Mouse (Mus musculus): Measurements from ENCODE around the gene Mrfap1. TPM values are rescaled to one million over a fixed set of nuclear protein-coding genes. Genes with fewer than 3 reads are reported as not detected.
"Not testable (repeated sequence)": the region's sequence is repeated elsewhere in the genome, so short reads cannot be mapped to it uniquely, and the experiment has no call there.

Mrfap1 gene
- total RNA-seq (2021): 100 to 1,000 TPM; 272 to 283 TPM

GRCm38 (mm10) chr5:36796296-36797014 lies at the start of gene Mrfap1:
Gene Mrfap1, minus strand, starts transcription at chr5:36796772.
- DNase-seq: peak; percentile 93 to 96
- intact Hi-C loops (cut with DNase I): not testable (repeated sequence)

- intact Hi-C loops (cut with DNase I): no loop called here
- no peak for DNase-seq
Measured at GRCm38 (mm10) chr5:36844490-36844889, 47.9 kb upstream of the Mrfap1 start.

GRCm38 (mm10) chr5:36841701-36842100 lies 45.1 kb upstream of the Mrfap1 start:
- no peak for DNase-seq
- intact Hi-C loops (cut with DNase I): no loop called here

- intact Hi-C loops (cut with DNase I): no loop called here
Measured at GRCm38 (mm10) chr5:36840092-36840491, 43.5 kb upstream of the Mrfap1 start.

GRCm38 (mm10) chr5:36839602-36840001 lies 43.0 kb upstream of the Mrfap1 start:
- intact Hi-C loops (cut with DNase I): loop anchor here (5.0 kb wide), 2 partner anchors 98 to 163 kb away; no protein-coding TSS in a partner anchor

More at GRCm38 (mm10) chr5:36840092-36840491, 43.5 kb upstream of the Mrfap1 start:
- no peak for DNase-seq

GRCm38 (mm10) chr5:36839032-36839431 lies 42.5 kb upstream of the Mrfap1 start:
- DNase-seq: no peak
- intact Hi-C loops (cut with DNase I): loop anchor here (5.0 kb wide), 2 partner anchors 98 to 163 kb away; no protein-coding TSS in a partner anchor

More at GRCm38 (mm10) chr5:36839602-36840001, 43.0 kb upstream of the Mrfap1 start:
- DNase-seq: no peak

GRCm38 (mm10) chr5:36835933-36836332 lies 39.4 kb upstream of the Mrfap1 start:
- peak; percentile 60 to 78 for DNase-seq
- intact Hi-C loops (cut with DNase I): loop anchor here (1.0 to 5.0 kb wide), 3 partner anchors 82 to 166 kb away; no protein-coding TSS in a partner anchor

- intact Hi-C loops (cut with DNase I): no loop called here
- DNase-seq: no peak
Measured at GRCm38 (mm10) chr5:36831272-36831671, 34.7 kb upstream of the Mrfap1 start.

GRCm38 (mm10) chr5:36829913-36830879 lies 33.6 kb upstream of the Mrfap1 start, which contains the start of gene Man2b2:
Gene Man2b2, minus strand, starts transcription at chr5:36830653.
- intact Hi-C loops (cut with DNase I): no loop called here
- DNase-seq: peak; percentile 92 to 96

GRCm38 (mm10) chr5:36829098-36829497 lies 32.5 kb upstream of the Mrfap1 start:
- DNase-seq: no peak
- intact Hi-C loops (cut with DNase I): no loop called here

- intact Hi-C loops (cut with DNase I): no loop called here
- DNase-seq: no peak
Measured at GRCm38 (mm10) chr5:36822907-36823306, 26.3 kb upstream of the Mrfap1 start.

- peak; percentile 39 to 60 for DNase-seq
- intact Hi-C loops (cut with DNase I): no loop called here
Measured at GRCm38 (mm10) chr5:36820142-36820541, 23.6 kb upstream of the Mrfap1 start.

- intact Hi-C loops (cut with DNase I): no loop called here
- DNase-seq: no peak
Measured at GRCm38 (mm10) chr5:36819742-36820141, 23.2 kb upstream of the Mrfap1 start.

GRCm38 (mm10) chr5:36817738-36818137 lies 21.2 kb upstream of the Mrfap1 start:
- intact Hi-C loops (cut with DNase I): no loop called here
- no peak for DNase-seq

- DNase-seq: no peak
- intact Hi-C loops (cut with DNase I): no loop called here
Measured at GRCm38 (mm10) chr5:36814554-36814953, 18.0 kb upstream of the Mrfap1 start.

- peak; percentile 61 to 68 for DNase-seq
- intact Hi-C loops (cut with DNase I): no loop called here
Measured at GRCm38 (mm10) chr5:36811413-36811812, 14.8 kb upstream of the Mrfap1 start.

- DNase-seq: no peak
- intact Hi-C loops (cut with DNase I): no loop called here
Measured at GRCm38 (mm10) chr5:36810634-36811033, 14.1 kb upstream of the Mrfap1 start.

GRCm38 (mm10) chr5:36809123-36809522 lies 12.6 kb upstream of the Mrfap1 start:
- DNase-seq: no peak
- intact Hi-C loops (cut with DNase I): no loop called here

GRCm38 (mm10) chr5:36807106-36807505 lies 10.5 kb upstream of the Mrfap1 start:
- DNase-seq: peak in 1 of 2 experiments; percentile 24
- intact Hi-C loops (cut with DNase I): no loop called here

- DNase-seq: no peak
- intact Hi-C loops (cut with DNase I): no loop called here
Measured at GRCm38 (mm10) chr5:36797291-36797690, 719 bp upstream of the Mrfap1 start.
